ENCODE assay signal across 30 mouse cellular contexts in genomic region chr4:45497282-45497681, GRCm38 (mm10). TPM values are rescaled to one million over a fixed set of nuclear protein-coding genes. Genes with fewer than 3 reads are reported as not detected.
A peak's percentile ranks its signal among the peaks of the same experiment; 100 is the strongest.
DNase-seq lines count a peak whose midpoint lies in the region; ATAC-seq and TF ChIP-seq lines count a peak whose summit lies in the region.
"Had no signal": no experiment of that assay in that cellular context is flagged by ENCODE, and none has a peak within 500 bp of the region (broad histone marks: within the 10 kb centered on the region; RNA-seq: fewer than 3 reads in every experiment).

No protein-coding gene starts in this region.

- H3K4me2 ChIP-seq in heart, embryonic 15.5 days, result no peak overlapping the region
- H3K4me2 ChIP-seq in intestine, embryonic 16.5 days (ENCODE audit: low read depth, low read length), result no peak overlapping the region
- H3K4me2 ChIP-seq in intestine, embryonic 15.5 days (replicated peaks), result no peak overlapping the region
- H3K4me2 ChIP-seq: forebrain, embryonic 15.5 days; heart, embryonic 13.5 days; kidney, embryonic 15.5 days; limb, embryonic 15.5 days; liver, embryonic 13.5 days; midbrain, embryonic 13.5 days; stomach, embryonic 15.5 days had no signal

- no peaks in the 10 kb centered on the region for H3K27me3 ChIP-seq in heart, embryonic 15.5 days
- no peaks in the 10 kb centered on the region for H3K27me3 ChIP-seq in heart, adult 2 months (ENCODE audit: control insufficient read depth, insufficient read depth, low read length)
- no peaks in the 10 kb centered on the region for H3K27me3 ChIP-seq in intestine, embryonic 16.5 days (replicated peaks; ENCODE audit: control insufficient read depth, insufficient read depth, low read length)
- H3K27me3 ChIP-seq in intestine, embryonic 15.5 days (replicated peaks), result no peaks in the 10 kb centered on the region
- peaks cover 33% of the 10 kb centered on the region; the same call in 1 of the 2 replicates for H3K27me3 ChIP-seq in embryonic facial prominence, embryonic 10.5 days (replicated peaks; ENCODE audit: low read depth, poor library complexity, severe bottlenecking)
- H3K27me3 ChIP-seq: forebrain, embryonic 15.5 days; kidney, embryonic 15.5 days; limb, embryonic 15.5 days; liver, embryonic 13.5 days; megakaryocyte, embryonic 14.5 days; stomach, embryonic 15.5 days had no signal

- TF ChIP-seq CTCF in heart, adult 2 months (IDR thresholded peaks at IDR 0.05), result no peak

- H3K27ac ChIP-seq in heart, embryonic 15.5 days, result 0 out of 2 replicates have a peak overlapping the region, but pooled peaks have one; percentile 1
- no peak overlapping the region for H3K27ac ChIP-seq in heart, adult 2 months
- H3K27ac ChIP-seq in intestine, embryonic 16.5 days (ENCODE audit: low read length), result 0 out of 2 replicates have a peak overlapping the region, but pooled peaks have one; percentile 21
- no peak overlapping the region for H3K27ac ChIP-seq in intestine, embryonic 15.5 days
- H3K27ac ChIP-seq in embryonic facial prominence, embryonic 10.5 days (replicated peaks), result 0 out of 2 replicates have a peak overlapping the region, but pooled peaks have one; percentile 37
- H3K27ac ChIP-seq: forebrain, embryonic 15.5 days; kidney, embryonic 15.5 days; layer of hippocampus, adult 2 months; limb, embryonic 15.5 days; midbrain, embryonic 13.5 days; stomach, embryonic 15.5 days had no signal

- no peak overlapping the region for H3K4me3 ChIP-seq in heart, embryonic 15.5 days
- no peak overlapping the region for H3K4me3 ChIP-seq in heart, adult 2 months
- H3K4me3 ChIP-seq in intestine, embryonic 16.5 days (ENCODE audit: low read length), result no peak overlapping the region
- no peak overlapping the region for H3K4me3 ChIP-seq in intestine, embryonic 15.5 days (replicated peaks)
- H3K4me3 ChIP-seq in embryonic facial prominence, embryonic 10.5 days, result no peak overlapping the region
- H3K4me3 ChIP-seq: forebrain, embryonic 15.5 days; heart, embryonic 13.5 days; kidney, embryonic 15.5 days; layer of hippocampus, adult 2 months; limb, embryonic 15.5 days; liver, embryonic 13.5 days; megakaryocyte, embryonic 14.5 days; midbrain, embryonic 13.5 days; stomach, embryonic 15.5 days had no signal

- H3K9me3 ChIP-seq in heart, embryonic 15.5 days (replicated peaks), result no peaks in the 10 kb centered on the region
- no peaks in the 10 kb centered on the region for H3K9me3 ChIP-seq in intestine, embryonic 16.5 days (ENCODE audit: control insufficient read depth, low read length)
- no peaks in the 10 kb centered on the region for H3K9me3 ChIP-seq in intestine, embryonic 15.5 days
- H3K9me3 ChIP-seq in embryonic facial prominence, embryonic 10.5 days, result no peaks in the 10 kb centered on the region
- H3K9me3 ChIP-seq: forebrain, embryonic 15.5 days; heart, embryonic 13.5 days; kidney, embryonic 15.5 days; limb, embryonic 15.5 days; liver, embryonic 13.5 days; megakaryocyte, embryonic 14.5 days; midbrain, embryonic 13.5 days; stomach, embryonic 15.5 days had no signal

- no peak for TF ChIP-seq POLR2A in heart, adult 2 months (IDR thresholded peaks at IDR 0.05; ENCODE audit: insufficient read depth, low read depth, low read length)

- no peak overlapping the region for H3K9ac ChIP-seq in heart, embryonic 15.5 days
- no peak overlapping the region for H3K9ac ChIP-seq in heart, adult 2 months (ENCODE audit: low read depth, low read length)
- peak overlapping the region; percentile 14; the same call in 1 of the 2 replicates for H3K9ac ChIP-seq in intestine, embryonic 16.5 days (ENCODE audit: low read depth, low read length)
- H3K9ac ChIP-seq in intestine, embryonic 15.5 days, result no peak overlapping the region
- H3K9ac ChIP-seq: forebrain, embryonic 15.5 days; kidney, embryonic 15.5 days; limb, embryonic 15.5 days; liver, embryonic 13.5 days; midbrain, embryonic 13.5 days; stomach, embryonic 15.5 days had no signal

- peaks cover 2% of the 10 kb centered on the region; the same call in 1 of the 2 replicates for H3K79me2 ChIP-seq in heart, adult 2 months (replicated peaks; ENCODE audit: control insufficient read depth, insufficient read depth, low read length)

- intact Hi-C loops in heart, adult 2 months (cut with DNase I), result no loop called here

- DNase-seq in heart, adult 2 months, result no peak
- peak; percentile 51 for DNase-seq in Muller cell, postnatal 12 days (ENCODE audit: inconsistent ontology term)
- no peak for DNase-seq in embryonic facial prominence, embryonic 10.5 days (ENCODE audit: low spot score)
- no peak for DNase-seq in retina, postnatal 1 day
- DNase-seq in layer of hippocampus, postnatal 36 days, result no peak
- DNase-seq: adrenal gland, adult 2 months; adrenal gland, postnatal 36 days; cerebellum, adult 8-10 months; cerebellum, postnatal 25 days; gastrocnemius, postnatal 25 days; heart, adult 11 months; heart, postnatal 36 days; kidney, adult 11 months; kidney, postnatal 36 days; liver, embryonic 13.5 days; lung, adult 18-20 months; lung, postnatal 4 days; right cerebral cortex, postnatal 25 days had no signal

- peaks cover 97% of the 10 kb centered on the region for H3K4me1 ChIP-seq in heart, embryonic 15.5 days (replicated peaks)
- peaks cover 24% of the 10 kb centered on the region for H3K4me1 ChIP-seq in heart, adult 2 months (ENCODE audit: control insufficient read depth, insufficient read depth, low read length)
- H3K4me1 ChIP-seq in intestine, embryonic 16.5 days (ENCODE audit: control insufficient read depth, insufficient read depth, low read length), result peaks cover 83% of the 10 kb centered on the region
- peaks cover 90% of the 10 kb centered on the region for H3K4me1 ChIP-seq in intestine, embryonic 15.5 days (replicated peaks)
- H3K4me1 ChIP-seq in embryonic facial prominence, embryonic 10.5 days, result peaks cover 98% of the 10 kb centered on the region

- no peak for TF ChIP-seq EP300 in heart, adult 2 months (IDR thresholded peaks at IDR 0.05; ENCODE audit: insufficient read depth, low read depth, low read length)

- no peaks in the 10 kb centered on the region for H3K36me3 ChIP-seq in heart, embryonic 15.5 days
- H3K36me3 ChIP-seq in heart, adult 2 months (ENCODE audit: control insufficient read depth, insufficient read depth, low read length), result peaks cover 2% of the 10 kb centered on the region; the same call in 1 of the 2 replicates
- H3K36me3 ChIP-seq in intestine, embryonic 16.5 days (ENCODE audit: control insufficient read depth, insufficient read depth, low read length), result no peaks in the 10 kb centered on the region
- H3K36me3 ChIP-seq in intestine, embryonic 15.5 days, result no peaks in the 10 kb centered on the region
- no peaks in the 10 kb centered on the region for H3K36me3 ChIP-seq in embryonic facial prominence, embryonic 10.5 days (replicated peaks)
- H3K36me3 ChIP-seq: forebrain, embryonic 15.5 days; heart, embryonic 13.5 days; kidney, embryonic 15.5 days; limb, embryonic 15.5 days; liver, embryonic 13.5 days; midbrain, embryonic 13.5 days; stomach, embryonic 15.5 days had no signal

- no peak for ATAC-seq in heart, embryonic 15.5 days (replicated peaks; ENCODE audit: insufficient number of reproducible peaks, insufficient read depth, low FRiP score, low read depth)
- no peak for ATAC-seq in intestine, embryonic 16.5 days
- ATAC-seq in intestine, embryonic 15.5 days, result no peak
- ATAC-seq: forebrain, embryonic 15.5 days; lung, postnatal 0 days; midbrain, embryonic 13.5 days had no signal

- 78% methylated on average over 6 of the region's 6 CpGs for WGBS in heart, embryonic 15.5 days
- 84% methylated on average over 6 of the region's 6 CpGs for WGBS in heart, adult 2 months
- WGBS in intestine, embryonic 16.5 days, result 52% methylated on average over 6 of the region's 6 CpGs
- 53% methylated on average over 6 of the region's 6 CpGs for WGBS in intestine, embryonic 15.5 days
- 75% methylated on average over 6 of the region's 6 CpGs for WGBS in embryonic facial prominence, embryonic 10.5 days

RNA-seq across cellular contexts. Expression of gene Shb, which starts 35.0 kb away (rescaled TPM):
- 8.6 and 10.7 TPM in 2 replicates for polyA plus RNA-seq in heart, embryonic 15.5 days (2015; fragmentation: Nextera tagmentation; extraction: Ambion mirVana)
- 10 to 100 TPM; 27.2 to 43.0 TPM for total RNA-seq in heart, adult 2 months (2021)
- 19.2 and 19.4 TPM in 2 replicates for polyA plus RNA-seq in heart, adult 2 months (2012; rRNA removed)
- 1.5 and 2.7 TPM in 2 replicates for polyA plus RNA-seq in intestine, embryonic 16.5 days (2015; fragmentation: Nextera tagmentation; extraction: Ambion mirVana)
- 4.0 and 4.8 TPM in 2 replicates for polyA plus RNA-seq in intestine, embryonic 15.5 days (2015; fragmentation: Nextera tagmentation; extraction: Ambion mirVana)
- polyA plus RNA-seq in embryonic facial prominence, embryonic 10.5 days (2016; fragmentation: Nextera tagmentation; extraction: Ambion mirVana), result 3.9 and 4.9 TPM in 2 replicates
- 10 to 100 TPM; 15.4 to 16.6 TPM for total RNA-seq in layer of hippocampus, postnatal 36 days (2021)

Comparison
In these comparisons a context has a peak if more than half of its experiments do, and no peak if none do; other contexts are left out.
1. H3K27ac ChIP-seq: peak in heart, embryonic 15.5 days (single experiment), intestine, embryonic 16.5 days (single experiment) and embryonic facial prominence, embryonic 10.5 days (single experiment); none in heart, adult 2 months (single experiment) and intestine, embryonic 15.5 days (single experiment).